Mouse (Mus musculus) megakaryocyte, embryonic 14.5 days (primary cell): ENCODE data around the gene Ndufaf7.

Experiments
- FLI1 ChIP-seq: IDR thresholded peaks from 2 replicates; pipeline ENCODE4 v1.6.1; 2012; ENCODE audit warnings: low read length, inconsistent platforms, mixed read lengths
- GATA1 ChIP-seq: IDR thresholded peaks from 3 replicates; pipeline ENCODE4 v1.6.1; 2012; ENCODE audit warnings: mixed read lengths, low read length, inconsistent platforms, borderline replicate concordance

DNA sequence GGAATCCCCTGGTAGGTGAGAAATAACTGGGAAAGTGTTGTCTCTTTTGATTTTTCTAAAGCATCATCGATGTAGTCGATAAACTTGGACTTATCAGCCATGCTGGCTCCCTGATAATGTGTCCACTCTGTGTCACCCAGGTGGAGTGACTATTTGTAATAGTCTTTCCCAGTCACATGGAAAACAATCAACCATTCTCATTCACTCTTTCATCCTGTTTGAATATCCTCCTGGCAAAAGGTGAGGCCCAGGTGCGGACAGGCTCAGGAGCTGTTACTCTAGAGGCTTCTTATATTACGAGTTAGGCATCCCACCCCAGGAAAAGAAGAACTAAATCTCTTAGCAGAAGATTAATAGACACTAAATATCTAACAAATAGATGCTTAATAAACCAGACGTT, 30.0 kb upstream of the Ndufaf7 start, which contains the start of gene Sult6b1:
- TF ChIP-seq GATA1 (no peak), FLI1 (no peak)
